Mouse (Mus musculus) left cerebral cortex, adult 2 months (tissue): ENCODE data around the gene Krtap10-10. TPM values are rescaled to one million over a fixed set of nuclear protein-coding genes. Genes with fewer than 3 reads are reported as not detected.

ENCODE experiments used
- DNase-seq, 2 experiments: peaks; one replicate each; pipeline ENCODE4 v3.0.0; 2021 to 2022; ENCODE audit warnings: low spot score in 2 of 2, mixed read lengths in 1 of 2; ENCODE audit errors: extremely low spot score in 1 of 2
- H3K27ac ChIP-seq: fragments of 200-600 bp; 2 replicates; pipeline ENCODE4 v1.8.1; 2022
- H3K4me3 ChIP-seq: fragments of 200-600 bp; 2 replicates; pipeline ENCODE4 v1.8.1; 2022
- CTCF ChIP-seq: fragments of 200-600 bp; IDR thresholded peaks from 2 replicates; pipeline ENCODE4 v1.8.1; 2022; ENCODE audit warnings: antibody characterized with exemption, mild to moderate bottlenecking, moderate library complexity
- intact Hi-C: fragments of 180-260 bp; cut with DNase I; formaldehyde crosslinking; loops from one replicate; pipeline ENCODE4 v1.15.1; 2025
- total RNA-seq, 2 experiments: library from RNA; stranded (reverse); gene quantifications; 2 replicates each; pipeline ENCODE4 v1.2.3; 2021

Krtap10-10 gene
- total RNA-seq, 2 experiments from 2014 or later: not detected

- no peak overlapping the region for H3K27ac ChIP-seq
- peak; percentile 36 to 63 for DNase-seq
- intact Hi-C loops: loop anchor here (2.0 to 5.0 kb wide), 3 partner anchors 157 to 362 kb away; partner anchors contain the start of genes Fam207a and Krtap12-1
- peak; percentile 67 for TF ChIP-seq CTCF
- H3K4me3 ChIP-seq: no peak overlapping the region
Observed at GRCm38 (mm10) chr10:77878985-77879384, 43.2 kb downstream of the Krtap10-10 start.

- no peak for DNase-seq
- Histone ChIP-seq H3K4me3 (no peak overlapping the region), H3K27ac (no peak overlapping the region)
- TF ChIP-seq CTCF: no peak
- intact Hi-C loops: no loop called here
Observed at GRCm38 (mm10) chr10:77880305-77880704, 44.6 kb downstream of the Krtap10-10 start.

- intact Hi-C loops: no loop called here
- Histone ChIP-seq H3K27ac (no peak overlapping the region), H3K4me3 (no peak overlapping the region)
- no peak for DNase-seq
- TF ChIP-seq CTCF: peak; percentile 24
Observed at GRCm38 (mm10) chr10:77882553-77882952, 46.8 kb downstream of the Krtap10-10 start.

- TF ChIP-seq CTCF: peak; percentile 8
- no peak overlapping the region for H3K27ac ChIP-seq
- DNase-seq: no peak
- intact Hi-C loops: no loop called here
- no peak overlapping the region for H3K4me3 ChIP-seq
Observed at GRCm38 (mm10) chr10:77886007-77886747, 50.4 kb downstream of the Krtap10-10 start.

Other genes starting within 250 kb of the Krtap10-10 start
- 100 to 1,000 TPM; 142 to 156 TPM for gene Sumo3, start 229.8 kb upstream of the Krtap10-10 start, total RNA-seq
- 1 to 10 TPM; 2.0 to 5.3 TPM for gene Gm49325, start 229.8 kb upstream of the Krtap10-10 start, total RNA-seq
- gene Ube2g2, start 213.7 kb upstream of the Krtap10-10 start, total RNA-seq: 10 to 100 TPM; 47.4 to 48.0 TPM
- gene Tspear, start 149.4 kb upstream of the Krtap10-10 start, total RNA-seq: under 1 TPM; 0.18 to 0.21 TPM
- not detected for gene Gm19402, start 145.2 kb upstream of the Krtap10-10 start, total RNA-seq
- not detected for gene Gm9508, start 138.7 kb upstream of the Krtap10-10 start, total RNA-seq
- gene Gm10272, start 129.3 kb upstream of the Krtap10-10 start, total RNA-seq: not detected
- gene Gm10024, start 124.5 kb upstream of the Krtap10-10 start, total RNA-seq: not detected
- gene Gm10142, start 120.1 kb upstream of the Krtap10-10 start, total RNA-seq: not detected
- not detected for gene Krtap12-1, start 115.3 kb upstream of the Krtap10-10 start, total RNA-seq
- not detected for gene Gm10100, start 109.5 kb upstream of the Krtap10-10 start, total RNA-seq
- not detected for gene Gm18596, start 93.3 kb upstream of the Krtap10-10 start, total RNA-seq
- gene Gm9736, start 84.6 kb upstream of the Krtap10-10 start, total RNA-seq: not detected
- not detected for gene Gm3233, start 76.3 kb upstream of the Krtap10-10 start, total RNA-seq
- gene Gm3238, start 64.6 kb upstream of the Krtap10-10 start, total RNA-seq: not detected
- not detected for gene Gm7138, start 59.0 kb upstream of the Krtap10-10 start, total RNA-seq
- not detected for gene Gm3250, start 53.4 kb upstream of the Krtap10-10 start, total RNA-seq
- not detected for gene Gm7137, start 47.7 kb upstream of the Krtap10-10 start, total RNA-seq
- gene Gm9639, start 40.9 kb upstream of the Krtap10-10 start, total RNA-seq: not detected
- not detected for gene Gm19668, start 36.8 kb upstream of the Krtap10-10 start, total RNA-seq
- not detected for gene Gm9507, start 24.1 kb upstream of the Krtap10-10 start, total RNA-seq
- not detected for gene Gm2696, start 21.3 kb upstream of the Krtap10-10 start, total RNA-seq
- not detected for gene Krtap10-4, start 8.9 kb upstream of the Krtap10-10 start, total RNA-seq
- gene Gm36176, start 10.9 kb downstream of the Krtap10-10 start, total RNA-seq: not detected
- not detected for gene Gm10318, start 16.9 kb downstream of the Krtap10-10 start, total RNA-seq
- not detected for gene Gm3285, start 26.0 kb downstream of the Krtap10-10 start, total RNA-seq
- gene Lrrc3, start 66.6 kb downstream of the Krtap10-10 start, total RNA-seq: 1 to 10 TPM; 9.5 to 9.8 TPM
- 10 to 100 TPM; 44.7 to 50.3 TPM for gene Trpm2, start 134.6 kb downstream of the Krtap10-10 start, total RNA-seq
- 10 to 100 TPM; 33.9 to 34.0 TPM for gene 1810043G02Rik, start 142.6 kb downstream of the Krtap10-10 start, total RNA-seq
- gene Pfkl, start 174.1 kb downstream of the Krtap10-10 start, total RNA-seq: 100 to 1,000 TPM; 141 to 149 TPM
- under 1 TPM in 1 of 2 experiments, not detected in 1; 0.54 TPM for gene Dnmt3l, start 206.0 kb downstream of the Krtap10-10 start, total RNA-seq
- under 1 TPM in 1 of 2 experiments, not detected in 1; 0.56 TPM for gene Aire, start 207.7 kb downstream of the Krtap10-10 start, total RNA-seq
- gene Icosl, start 233.4 kb downstream of the Krtap10-10 start, total RNA-seq: 1 to 10 TPM; 3.5 to 3.6 TPM